Mouse (Mus musculus) embryonic facial prominence, embryonic 14.5 days (tissue): Measurements from ENCODE around the gene Pask. TPM values are rescaled to one million over a fixed set of nuclear protein-coding genes. Genes with fewer than 3 reads are reported as not detected.
"Not testable (repeated sequence)": the region's sequence is repeated elsewhere in the genome, so short reads cannot be mapped to it uniquely, and the experiment has no call there.

Experiments
- ATAC-seq: fragments of 200-750 bp; cut with Nextera tagmentation; 2 replicates; pipeline ENCODE4 v1.8.0; 2017; ENCODE audit warnings: low read depth, moderate number of reproducible peaks, moderate TSS enrichment
- DNase-seq: peaks from one replicate; pipeline ENCODE4 v3.0.0-alpha.2; 2015; ENCODE audit warnings: low spot score
- H3K27ac ChIP-seq: fragments of 300-500 bp; sonication (generic); replicated peaks from 2 replicates; pipeline ENCODE4 v1.5.1; 2014; ENCODE audit warnings: low read depth, mild to moderate bottlenecking, low read length, moderate library complexity
- H3K27me3 ChIP-seq: fragments of 300-500 bp; sonication (generic); replicated peaks from 2 replicates; pipeline ENCODE4 v1.6.1; 2014; ENCODE audit warnings: low read length; ENCODE audit not compliant: control insufficient read depth, insufficient read depth
- H3K36me3 ChIP-seq: fragments of 300-500 bp; sonication (generic); 2 replicates; pipeline ENCODE4 v1.6.1; 2014; ENCODE audit warnings: low read length, mixed read lengths; ENCODE audit not compliant: control insufficient read depth, insufficient read depth
- H3K4me1 ChIP-seq: fragments of 300-500 bp; sonication (generic); 2 replicates; pipeline ENCODE4 v1.6.1; 2014; ENCODE audit warnings: antibody characterized with exemption, low read length; ENCODE audit not compliant: control insufficient read depth, insufficient read depth
- H3K4me2 ChIP-seq: fragments of 300-500 bp; sonication (generic); 2 replicates; pipeline ENCODE4 v1.6.1; 2014; ENCODE audit warnings: low read depth, mild to moderate bottlenecking, low read length, moderate library complexity, mixed read lengths
- H3K4me3 ChIP-seq: fragments of 300-500 bp; sonication (generic); 2 replicates; pipeline ENCODE4 v1.5.1; 2014; ENCODE audit warnings: low read depth, mild to moderate bottlenecking, low read length
- H3K9ac ChIP-seq: fragments of 300-500 bp; sonication (generic); 2 replicates; pipeline ENCODE4 v1.6.1; 2014; ENCODE audit warnings: low read depth, mild to moderate bottlenecking, low read length, moderate library complexity, mixed read lengths
- H3K9me3 ChIP-seq: fragments of 300-500 bp; sonication (generic); 2 replicates; pipeline ENCODE4 v1.6.1; 2016; ENCODE audit warnings: low read length; ENCODE audit not compliant: control insufficient read depth
- WGBS: fragments of 180-500 bp; shearing (Covaris S2); extraction: QIAGEN DNeasy Blood & Tissue Kit; methylation state at CpG from one replicate; pipeline ENCODE4 v1.1.7; 2014; 5-methylcytosine and 5-hydroxymethylcytosine counted together
- polyA plus RNA-seq: library from polyadenylated mRNA; unstranded; fragments of >200 nt; fragmentation: Nextera tagmentation; extraction: Ambion mirVana; gene quantifications from 2 replicates; pipeline ENCODE4 v1.2.1, GENCODE M21; 2014

Gene Pask
- polyA plus RNA-seq, 1 experiment from 2014 or later: 11.3 TPM

DNA sequence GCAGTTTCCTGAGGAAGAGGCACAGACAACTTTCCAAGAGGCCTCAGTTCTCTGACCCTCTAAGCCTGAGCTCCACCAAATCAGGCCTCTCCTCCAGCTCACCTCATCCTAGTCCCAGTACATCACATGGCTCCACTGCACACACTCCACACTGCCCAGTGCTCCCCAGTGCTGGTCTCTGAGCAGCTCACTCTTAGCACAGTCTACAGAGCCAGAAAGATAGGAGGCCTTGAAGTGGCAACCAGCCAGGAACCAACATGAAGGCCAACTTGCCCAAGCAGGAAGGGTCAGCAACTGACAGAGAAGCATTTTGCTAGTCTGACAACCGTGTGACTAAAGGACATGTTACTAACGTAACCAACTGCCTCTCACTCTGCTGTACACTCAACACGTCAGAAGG is 42.7 kb downstream of the Pask start:
- WGBS: 81% methylated on average over 3 of the region's 3 CpGs
- no peak overlapping the region for H3K4me2 ChIP-seq
- H3K4me1 ChIP-seq: peaks cover 7% of the 10 kb centered on the region; the same call in 1 of the 2 replicates
- H3K27me3 ChIP-seq: no peaks in the 10 kb centered on the region
- H3K36me3 ChIP-seq: peaks cover 87% of the 10 kb centered on the region
- DNase-seq: no peak
- H3K4me3 ChIP-seq: no peak overlapping the region
- no peak for ATAC-seq
- no peak overlapping the region for H3K9ac ChIP-seq
- H3K27ac ChIP-seq: no peak overlapping the region
- H3K9me3 ChIP-seq: no peaks in the 10 kb centered on the region

DNA sequence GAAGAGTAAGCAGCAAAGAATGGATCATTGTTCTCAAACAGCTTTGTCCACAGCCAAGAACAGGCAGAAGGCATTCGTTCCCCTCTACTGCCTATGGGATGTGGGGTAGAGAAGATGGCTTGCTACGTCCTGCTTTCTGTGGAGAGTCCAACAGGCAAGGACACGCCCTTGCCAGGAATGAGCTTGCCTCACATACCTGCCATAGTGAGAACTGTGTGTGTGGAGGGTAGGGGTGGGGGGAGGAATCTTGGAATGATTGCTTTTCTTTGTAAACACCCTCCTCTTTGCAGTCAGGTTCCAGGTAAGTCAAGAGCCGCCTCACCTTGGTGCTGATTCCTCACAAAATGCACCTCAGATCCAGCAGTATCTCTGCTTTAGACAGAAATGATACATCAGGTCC is 43.5 kb downstream of the Pask start:
- ATAC-seq (no peak; the same call in 1 of the 2 replicates), DNase-seq (peak; percentile 54)
- peaks cover 89% of the 10 kb centered on the region for H3K36me3 ChIP-seq
- 71% methylated on average over 4 of the region's 4 CpGs for WGBS
- H3K4me1 ChIP-seq: peaks cover 3% of the 10 kb centered on the region; the same call in 1 of the 2 replicates
- H3K27ac ChIP-seq: no peak overlapping the region
- no peak overlapping the region for H3K4me3 ChIP-seq
- no peak overlapping the region for H3K9ac ChIP-seq
- no peak overlapping the region for H3K4me2 ChIP-seq
- no peaks in the 10 kb centered on the region for H3K9me3 ChIP-seq
- H3K27me3 ChIP-seq: no peaks in the 10 kb centered on the region

DNA sequence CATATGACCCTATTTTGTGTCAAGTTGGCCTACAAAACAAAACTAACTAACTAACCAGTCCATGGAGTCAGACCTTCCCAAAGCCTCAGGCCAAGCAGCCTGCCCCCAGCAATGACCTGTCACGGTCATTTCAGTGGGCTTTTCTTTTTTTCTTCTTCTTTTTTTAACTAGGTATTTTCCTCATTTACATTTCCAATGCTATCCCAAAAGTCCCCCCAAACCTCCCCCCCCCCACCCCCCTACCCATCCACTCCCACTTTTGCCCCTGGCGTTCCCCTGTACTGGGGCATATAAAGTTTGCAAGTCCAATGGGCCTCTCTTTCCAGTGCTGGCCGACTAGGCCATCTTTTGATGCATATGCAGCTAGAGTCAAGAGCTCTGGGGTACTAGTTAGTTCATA is 48.8 kb downstream of the Pask start:
- H3K4me1 ChIP-seq, H3K27me3 ChIP-seq, H3K9me3 ChIP-seq, DNase-seq, ATAC-seq, H3K9ac ChIP-seq, H3K4me3 ChIP-seq, H3K4me2 ChIP-seq, H3K27ac ChIP-seq: not testable (repeated sequence)
- peaks cover 49% of the 10 kb centered on the region for H3K36me3 ChIP-seq
- WGBS: 75% methylated on average over 3 of the region's 3 CpGs

DNA sequence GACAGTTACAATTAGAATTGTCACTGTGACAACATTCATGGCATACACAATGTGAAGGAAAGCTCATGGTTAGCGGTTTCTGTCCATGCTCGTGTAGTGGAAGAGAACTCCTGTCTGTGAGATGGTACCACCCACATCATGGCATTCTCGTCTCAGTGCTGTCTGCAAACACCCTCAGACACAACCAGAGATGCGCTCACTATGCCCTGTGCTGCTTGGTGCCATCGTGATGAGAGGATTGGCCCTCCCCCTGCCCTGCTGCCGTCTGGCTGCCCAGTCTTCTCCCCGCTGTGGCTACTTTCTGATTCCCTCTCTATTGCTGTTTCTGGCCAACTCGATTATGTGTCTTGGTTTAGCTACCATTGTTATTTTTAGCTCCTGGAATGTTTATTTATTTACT is 51.3 kb downstream of the Pask start:
- DNase-seq: no peak
- ATAC-seq: no peak
- H3K36me3 ChIP-seq: peaks cover 29% of the 10 kb centered on the region
- no peaks in the 10 kb centered on the region for H3K27me3 ChIP-seq
- H3K4me2 ChIP-seq: no peak overlapping the region
- no peak overlapping the region for H3K27ac ChIP-seq
- no peak overlapping the region for H3K4me3 ChIP-seq
- WGBS: 72% methylated on average over 8 of the region's 8 CpGs
- H3K4me1 ChIP-seq: no peaks in the 10 kb centered on the region
- no peaks in the 10 kb centered on the region for H3K9me3 ChIP-seq
- H3K9ac ChIP-seq: no peak overlapping the region

DNA sequence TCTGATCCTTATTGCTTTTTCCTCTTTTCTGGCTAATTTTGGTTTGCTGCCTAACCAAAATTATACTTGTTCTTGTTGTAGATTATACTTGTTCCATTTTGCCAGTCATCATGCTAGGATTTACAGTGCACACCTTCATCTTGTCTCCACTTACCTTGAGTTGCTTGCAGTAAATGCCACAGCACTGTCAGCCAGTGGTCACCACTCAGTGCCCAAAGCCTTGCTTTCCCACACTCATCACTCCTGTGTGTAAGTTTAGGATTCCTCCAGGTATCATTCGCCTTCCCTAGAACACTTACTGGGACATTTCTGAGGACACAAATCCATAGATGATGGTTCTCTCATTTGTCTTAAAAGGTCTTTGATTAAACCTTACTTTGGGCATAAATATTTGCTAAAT is 51.7 kb downstream of the Pask start:
- Histone ChIP-seq H3K4me2 (no peak overlapping the region), H3K4me1 (no peaks in the 10 kb centered on the region), H3K27me3 (no peaks in the 10 kb centered on the region), H3K9me3 (no peaks in the 10 kb centered on the region), H3K4me3 (no peak overlapping the region), H3K9ac (no peak overlapping the region), H3K27ac (no peak overlapping the region), H3K36me3 (peaks cover 25% of the 10 kb centered on the region)
- WGBS: 95% methylated on average over 1 of the region's 1 CpGs
- DNase-seq (no peak), ATAC-seq (no peak)

DNA sequence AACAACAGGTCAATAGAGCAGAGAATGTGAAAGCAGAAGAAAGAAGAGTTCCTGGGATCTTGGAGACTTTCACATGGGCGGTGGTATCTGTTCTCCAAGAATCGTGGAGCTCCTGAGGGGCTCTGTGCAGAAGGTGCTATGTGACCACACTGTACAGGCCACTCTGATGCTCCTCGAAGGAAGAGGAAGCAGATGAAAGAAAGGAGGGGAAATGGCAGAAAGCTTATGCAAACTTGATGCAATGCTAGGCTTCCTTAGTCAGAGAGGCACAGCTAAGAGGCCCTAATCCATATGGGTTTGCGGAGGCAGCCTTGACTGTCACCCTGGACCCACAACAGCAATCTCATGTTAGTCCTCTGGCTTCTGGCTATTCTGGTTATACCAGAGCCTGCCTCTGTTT is 52.3 kb downstream of the Pask start:
- H3K36me3 ChIP-seq: peaks cover 18% of the 10 kb centered on the region

DNA sequence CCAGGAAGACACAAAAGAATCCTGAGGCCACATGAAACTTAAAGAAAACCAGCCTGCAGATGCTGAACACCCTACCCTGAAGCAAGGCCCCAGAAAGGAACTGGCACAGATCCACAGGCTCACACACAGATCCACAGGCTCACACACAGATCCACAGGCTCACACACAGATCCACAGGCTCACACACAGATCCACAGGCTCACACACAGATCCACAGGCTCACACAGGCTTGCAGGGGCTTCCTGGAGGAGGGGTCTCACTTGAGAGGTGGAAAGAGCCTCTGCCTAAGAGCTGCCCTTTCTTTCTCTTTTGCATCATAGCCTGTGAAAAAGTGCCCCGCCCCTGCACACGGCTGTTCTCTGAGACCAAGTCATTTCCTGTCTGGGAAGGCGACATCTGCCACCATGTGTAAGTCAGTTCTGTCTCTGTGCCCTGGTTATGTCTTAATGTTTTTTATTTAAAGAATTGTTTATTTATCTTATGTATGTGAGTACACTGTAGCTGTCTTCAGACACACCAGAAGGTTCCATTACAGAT is 53.5 kb downstream of the Pask start:
- H3K36me3 ChIP-seq: 0 out of 2 replicates have a peak, but pooled peaks cover 12% of the 10 kb centered on the region
- no peak overlapping the region for H3K27ac ChIP-seq
- ATAC-seq (no peak), DNase-seq (no peak)
- no peaks in the 10 kb centered on the region for H3K9me3 ChIP-seq
- no peak overlapping the region for H3K9ac ChIP-seq
- H3K4me3 ChIP-seq: no peak overlapping the region
- H3K4me2 ChIP-seq: no peak overlapping the region
- 53% methylated on average over 3 of the region's 3 CpGs for WGBS
- no peaks in the 10 kb centered on the region for H3K27me3 ChIP-seq
- H3K4me1 ChIP-seq: no peaks in the 10 kb centered on the region

More for the DNA sequence above, 52.3 kb downstream of the Pask start:
- Histone ChIP-seq H3K9me3 (no peaks in the 10 kb centered on the region), H3K27me3 (no peaks in the 10 kb centered on the region), H3K27ac (no peak overlapping the region), H3K4me2 (no peak overlapping the region), H3K9ac (no peak overlapping the region), H3K4me3 (no peak overlapping the region), H3K4me1 (no peaks in the 10 kb centered on the region)
- WGBS: 83% methylated on average over 4 of the region's 4 CpGs
- no peak for DNase-seq
- no peak for ATAC-seq

DNA sequence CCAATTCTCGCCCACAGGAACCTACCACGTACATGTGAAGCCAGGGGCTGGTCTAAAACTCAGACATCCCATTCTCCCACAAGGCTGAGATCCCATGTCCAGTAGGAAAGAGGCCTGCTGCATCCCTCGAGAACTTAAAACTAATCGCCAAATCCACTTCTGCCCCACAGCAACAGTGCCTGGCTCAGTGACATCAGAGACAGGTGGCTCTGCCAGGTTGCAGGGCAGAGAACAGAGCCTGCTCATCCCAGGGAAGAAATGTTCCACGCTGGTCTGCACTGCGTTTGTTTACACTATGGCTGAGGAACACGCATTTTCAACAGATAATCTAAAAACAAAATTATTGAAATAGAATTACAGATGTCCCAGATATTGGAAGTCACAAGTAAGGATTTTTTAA is 66.2 kb downstream of the Pask start:
- H3K27me3 ChIP-seq: no peaks in the 10 kb centered on the region
- no peak overlapping the region for H3K4me2 ChIP-seq
- 76% methylated on average over 7 of the region's 7 CpGs for WGBS
- no peak overlapping the region for H3K27ac ChIP-seq
- peaks cover 6% of the 10 kb centered on the region; the same call in 1 of the 2 replicates for H3K36me3 ChIP-seq
- H3K4me1 ChIP-seq: no peaks in the 10 kb centered on the region
- ATAC-seq (no peak), DNase-seq (no peak)
- H3K9ac ChIP-seq: no peak overlapping the region
- no peaks in the 10 kb centered on the region for H3K9me3 ChIP-seq
- H3K4me3 ChIP-seq: no peak overlapping the region

DNA sequence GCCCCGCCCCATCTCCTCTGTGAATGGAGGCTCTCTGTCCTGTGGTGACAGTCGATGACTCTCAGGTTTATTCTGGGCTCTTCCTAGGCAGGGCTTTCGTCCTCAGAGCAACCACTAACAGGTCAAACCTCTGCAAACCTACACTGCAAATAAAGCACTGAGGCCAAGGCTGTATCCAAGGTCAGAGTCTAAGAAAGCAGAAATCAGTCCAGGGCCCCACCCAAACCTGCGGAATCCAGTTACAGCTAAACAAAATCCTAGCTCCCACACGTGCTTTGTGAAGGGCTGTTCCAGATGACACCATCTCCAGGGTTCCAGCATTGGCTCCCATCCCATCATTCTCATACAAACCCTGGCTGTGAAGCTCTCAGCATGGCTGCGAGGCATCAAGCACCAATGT is 67.7 kb downstream of the Pask start:
- no peaks in the 10 kb centered on the region for H3K9me3 ChIP-seq
- no peaks in the 10 kb centered on the region for H3K27me3 ChIP-seq
- H3K4me1 ChIP-seq: no peaks in the 10 kb centered on the region
- H3K4me2 ChIP-seq: no peak overlapping the region
- H3K9ac ChIP-seq: no peak overlapping the region
- 73% methylated on average over 6 of the region's 6 CpGs for WGBS
- DNase-seq (no peak), ATAC-seq (no peak)
- no peak overlapping the region for H3K4me3 ChIP-seq
- H3K27ac ChIP-seq: no peak overlapping the region
- H3K36me3 ChIP-seq: peaks cover 6% of the 10 kb centered on the region; the same call in 1 of the 2 replicates
